Mouse (Mus musculus) ES-E14 (cell line): ENCODE data around the gene Prx. TPM values are rescaled to one million over a fixed set of nuclear protein-coding genes. Genes with fewer than 3 reads are reported as not detected.
"Not testable (repeated sequence)": the region's sequence is repeated elsewhere in the genome, so short reads cannot be mapped to it uniquely, and the experiment has no call there.

Experiments used
- DNase-seq: peaks from one replicate; pipeline ENCODE4 v3.0.0-alpha.2; 2013; ENCODE audit warnings: low read depth, low spot score
- H3K27ac ChIP-seq: 2 replicates; pipeline ENCODE4 v1.5.1; 2012; ENCODE audit warnings: low read depth, mild to moderate bottlenecking, low read length, moderate library complexity, mixed read lengths; ENCODE audit not compliant: poor library complexity, insufficient read depth, severe bottlenecking
- H3K36me3 ChIP-seq: 2 replicates; pipeline ENCODE4 v1.6.1; 2012; ENCODE audit warnings: mild to moderate bottlenecking, low read length, moderate library complexity, mixed read lengths; ENCODE audit not compliant: control insufficient read depth, poor library complexity, insufficient read depth, severe bottlenecking
- H3K4me1 ChIP-seq, 2 experiments: fragments of 150-350 bp in 1 of 2; sonication (generic) in 1 of 2; 2 replicates each; pipeline ENCODE4 v1.6.1; 2012; ENCODE audit warnings: low read length in 2 of 2, mild to moderate bottlenecking in 1 of 2, mixed read lengths in 1 of 2; ENCODE audit not compliant: control insufficient read depth in 2 of 2, insufficient read depth in 2 of 2, poor library complexity in 1 of 2
- H3K4me3 ChIP-seq, 2 experiments: fragments of 150-350 bp in 1 of 2; sonication (generic) in 1 of 2; 2 replicates each; pipeline ENCODE4 v1.5.1; 2012; ENCODE audit warnings: low read length in 2 of 2, low read depth in 1 of 2, mild to moderate bottlenecking in 1 of 2, mixed read lengths in 1 of 2; ENCODE audit not compliant: insufficient read depth in 1 of 2, poor library complexity in 1 of 2, severe bottlenecking in 1 of 2
- H3K9ac ChIP-seq: 2 replicates; pipeline ENCODE4 v1.6.1; 2012; ENCODE audit warnings: low read depth, mild to moderate bottlenecking, low read length, mixed read lengths; ENCODE audit not compliant: poor library complexity, insufficient read depth, severe bottlenecking
- H3K9me3 ChIP-seq: fragments of 150-350 bp; sonication (generic); 2 replicates; pipeline ENCODE4 v1.6.1; 2012; ENCODE audit warnings: low read depth, mild to moderate bottlenecking, low read length; ENCODE audit not compliant: control insufficient read depth, insufficient read depth
- CHD2 ChIP-seq: IDR thresholded peaks from 2 replicates; pipeline ENCODE4 v1.6.1; 2014; ENCODE audit warnings: mild to moderate bottlenecking, low read depth, low read length, inconsistent platforms
- HCFC1 ChIP-seq: IDR thresholded peaks from 2 replicates; pipeline ENCODE4 v1.6.1; 2012; ENCODE audit warnings: low read length, inconsistent platforms, borderline replicate concordance; ENCODE audit not compliant: insufficient read depth
- MAFK ChIP-seq: IDR thresholded peaks from 2 replicates; pipeline ENCODE4 v1.6.1; 2014; ENCODE audit warnings: mild to moderate bottlenecking, low read depth, low read length, inconsistent platforms; ENCODE audit not compliant: insufficient read depth
- ZC3H11A ChIP-seq: IDR thresholded peaks from 2 replicates; pipeline ENCODE4 v1.6.1; 2012; ENCODE audit warnings: low read depth, mild to moderate bottlenecking, inconsistent platforms, low read length, borderline replicate concordance
- ZNF384 ChIP-seq: IDR thresholded peaks from 2 replicates; pipeline ENCODE4 v1.6.1; 2012; ENCODE audit warnings: low read depth, low read length, inconsistent platforms
- in situ Hi-C, 2 experiments: fragments of 600-800 bp; cut with MboI; formaldehyde crosslinking; loops; one replicate each; pipeline ENCODE4 v1.15.1; 2025; ENCODE audit warnings: low sequenced_read_pairs in 2 of 2, inconsistent platforms in 1 of 2; ENCODE audit not compliant: unreplicated experiment in 2 of 2
- total RNA-seq: library from RNA; depleted of rRNA; stranded (reverse); fragments of 300-350 nt; gene quantifications from 2 replicates; pipeline ENCODE4 v1.2.3, GENCODE M21; 2012

Prx gene
- total RNA-seq, 1 experiment: 10.0 TPM

- in situ Hi-C loops: no loop called here
Measured at GRCm38 (mm10) chr7:27490227-27490542, 8.9 kb upstream of the Prx start.

GRCm38 (mm10) chr7:27490543-27491329 lies 8.4 kb upstream of the Prx start:
- in situ Hi-C loops: no loop called here
- Histone ChIP-seq H3K36me3 (peaks cover 8% of the 10 kb centered on the region), H3K9me3 (no peaks in the 10 kb centered on the region), H3K4me1 (peaks cover 0 to 24% of the 10 kb centered on the region in 2 experiments; a peak in 2 of 4 replicates), H3K9ac (peak overlapping the region; percentile 76), H3K27ac (peak overlapping the region; percentile 89), H3K4me3 (peak overlapping the region; percentile 57 to 65)
- no peak for DNase-seq
- TF ChIP-seq ZNF384: peak; percentile 91
- TF ChIP-seq HCFC1: no peak

More at GRCm38 (mm10) chr7:27490227-27490542, 8.9 kb upstream of the Prx start:
- Histone ChIP-seq H3K27ac (peak overlapping the region; percentile 89), H3K4me3 (peak overlapping the region; percentile 57 to 60), H3K9ac (peak overlapping the region; percentile 62), H3K36me3 (peaks cover 8% of the 10 kb centered on the region), H3K9me3 (no peaks in the 10 kb centered on the region), H3K4me1 (peaks cover 0 to 24% of the 10 kb centered on the region in 2 experiments; a peak in 2 of 4 replicates)
- no peak for DNase-seq
- TF ChIP-seq HCFC1: no peak
- TF ChIP-seq CHD2: no peak
- no peak for TF ChIP-seq ZC3H11A
- TF ChIP-seq MAFK: no peak
- TF ChIP-seq ZNF384: no peak

GRCm38 (mm10) chr7:27491856-27492255 lies 7.3 kb upstream of the Prx start:
- in situ Hi-C loops: no loop called here
- H3K36me3 ChIP-seq: peaks cover 8% of the 10 kb centered on the region
- H3K4me3 ChIP-seq: no peak overlapping the region
- DNase-seq: no peak
- TF ChIP-seq MAFK (no peak), CHD2 (no peak), HCFC1 (no peak), ZNF384 (no peak), ZC3H11A (no peak)
- peaks cover 0 to 24% of the 10 kb centered on the region in 2 experiments; a peak in 2 of 4 replicates for H3K4me1 ChIP-seq
- H3K9ac ChIP-seq: peak overlapping the region; percentile 33; the same call in 1 of the 2 replicates
- H3K27ac ChIP-seq: peak overlapping the region; percentile 19; the same call in 1 of the 2 replicates
- H3K9me3 ChIP-seq: no peaks in the 10 kb centered on the region

- H3K9ac ChIP-seq: no peak overlapping the region
- H3K36me3 ChIP-seq: peaks cover 8% of the 10 kb centered on the region
- H3K4me1 ChIP-seq: peaks cover 0 to 31% of the 10 kb centered on the region in 2 experiments; a peak in 2 of 4 replicates
- H3K9me3 ChIP-seq: no peaks in the 10 kb centered on the region
- in situ Hi-C loops: no loop called here
- TF ChIP-seq MAFK: no peak
- TF ChIP-seq ZC3H11A: no peak
- TF ChIP-seq HCFC1: no peak
- no peak for TF ChIP-seq CHD2
- no peak for TF ChIP-seq ZNF384
- no peak overlapping the region for H3K4me3 ChIP-seq
- no peak overlapping the region for H3K27ac ChIP-seq
- DNase-seq: no peak
Measured at GRCm38 (mm10) chr7:27493022-27493421, 6.1 kb upstream of the Prx start.

GRCm38 (mm10) chr7:27493450-27493849 lies 5.7 kb upstream of the Prx start:
- in situ Hi-C loops: no loop called here
- DNase-seq: no peak
- H3K27ac ChIP-seq: no peak overlapping the region
- H3K9me3 ChIP-seq: no peaks in the 10 kb centered on the region
- H3K36me3 ChIP-seq: peaks cover 8% of the 10 kb centered on the region
- peaks cover under 1 to 31% of the 10 kb centered on the region in 2 experiments; a peak in 3 of 4 replicates for H3K4me1 ChIP-seq
- H3K9ac ChIP-seq: no peak overlapping the region
- no peak overlapping the region for H3K4me3 ChIP-seq
- no peak for TF ChIP-seq CHD2
- no peak for TF ChIP-seq MAFK
- no peak for TF ChIP-seq ZC3H11A
- TF ChIP-seq ZNF384: no peak

- in situ Hi-C loops: not testable (repeated sequence)
Measured at GRCm38 (mm10) chr7:27494659-27495367, 4.3 kb upstream of the Prx start.

More at GRCm38 (mm10) chr7:27494659-27495367, 4.3 kb upstream of the Prx start:
- peaks cover 4 to 28% of the 10 kb centered on the region in 2 experiments; a peak in 3 of 4 replicates for H3K4me1 ChIP-seq
- H3K27ac ChIP-seq, H3K36me3 ChIP-seq, DNase-seq, H3K4me3 ChIP-seq, H3K9ac ChIP-seq, H3K9me3 ChIP-seq: not testable (repeated sequence)
